Mouse (Mus musculus): ENCODE measurements around the gene Gsg1.

The Gsg1 gene

DNA sequence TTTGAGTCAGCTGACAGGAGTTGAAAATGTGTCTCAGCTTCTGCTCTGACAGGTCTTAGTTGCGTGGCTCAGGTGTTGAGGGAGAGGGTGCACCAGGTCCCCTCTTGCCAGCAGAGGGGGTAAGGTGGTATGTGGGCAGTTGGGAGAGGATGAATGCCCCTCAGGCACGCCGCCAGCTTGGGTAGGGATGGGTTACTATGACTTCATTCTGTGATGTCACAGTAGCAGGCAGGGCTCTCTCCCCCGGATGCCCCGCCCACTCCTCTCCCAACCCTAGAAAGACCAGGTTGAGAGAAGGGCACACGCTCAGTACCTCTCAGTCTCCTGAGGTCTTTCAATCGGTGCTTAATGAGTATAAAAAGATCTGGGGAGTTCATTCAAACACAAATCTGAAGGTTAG is at the start of gene Gsg1:
Gene Gsg1, minus strand, starts transcription at position 199 of the 400 bp plus-strand sequence.
- no peak for DNase-seq

DNA sequence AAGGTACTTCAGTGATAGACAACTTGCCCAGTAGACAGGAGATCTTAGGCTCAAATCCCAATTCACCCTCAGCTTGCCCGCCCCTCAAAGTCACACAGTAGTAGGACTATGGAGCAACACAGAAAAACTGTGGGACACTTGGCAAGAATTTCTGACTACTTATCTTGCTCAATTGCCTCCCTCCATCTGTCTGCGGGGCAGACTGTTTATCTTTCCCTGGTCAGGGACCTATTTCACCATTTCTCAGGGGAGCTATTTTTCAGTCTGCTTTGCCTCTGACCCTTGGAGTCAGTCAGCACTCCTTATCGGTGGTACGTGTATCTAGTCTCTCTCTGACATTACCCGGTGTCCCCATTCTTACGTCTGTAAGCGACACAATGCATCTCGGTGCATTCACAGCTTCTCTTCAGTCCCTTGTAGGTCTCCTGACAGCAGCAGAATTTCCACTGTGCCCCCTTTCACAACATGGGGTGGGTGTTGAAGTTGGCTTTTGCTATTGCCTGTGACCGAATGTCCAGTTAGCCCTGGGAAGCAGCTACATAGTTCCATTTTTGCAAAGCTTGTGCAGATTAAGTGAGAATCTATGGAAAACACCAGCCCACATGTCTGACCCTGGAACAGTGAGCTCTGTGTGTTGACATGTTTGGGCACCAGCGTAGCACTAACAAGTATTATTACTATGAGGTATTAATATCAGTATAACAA is 48.4 kb upstream of the Gsg1 start:
- DNase-seq, result no peak

DNA sequence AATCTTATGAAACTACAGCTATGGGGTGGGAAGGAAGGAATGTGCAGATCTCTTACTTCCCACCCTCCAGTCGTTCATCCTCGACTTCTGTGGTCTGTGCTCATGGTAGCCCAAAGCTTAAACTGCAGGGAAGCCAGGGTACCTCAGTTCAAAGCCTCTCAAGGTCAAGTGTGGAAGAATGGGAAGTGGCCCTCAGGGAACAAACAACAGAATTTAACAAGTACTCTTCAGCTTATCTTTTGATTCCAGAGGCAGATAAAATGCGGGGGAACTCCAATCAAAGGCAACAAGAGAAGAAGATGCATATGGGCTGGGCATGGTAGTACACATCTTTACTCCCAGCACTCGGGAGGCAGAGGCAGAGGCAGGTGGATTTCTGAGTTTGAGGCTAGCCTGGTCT is 46.3 kb upstream of the Gsg1 start:
- no peak for DNase-seq

DNA sequence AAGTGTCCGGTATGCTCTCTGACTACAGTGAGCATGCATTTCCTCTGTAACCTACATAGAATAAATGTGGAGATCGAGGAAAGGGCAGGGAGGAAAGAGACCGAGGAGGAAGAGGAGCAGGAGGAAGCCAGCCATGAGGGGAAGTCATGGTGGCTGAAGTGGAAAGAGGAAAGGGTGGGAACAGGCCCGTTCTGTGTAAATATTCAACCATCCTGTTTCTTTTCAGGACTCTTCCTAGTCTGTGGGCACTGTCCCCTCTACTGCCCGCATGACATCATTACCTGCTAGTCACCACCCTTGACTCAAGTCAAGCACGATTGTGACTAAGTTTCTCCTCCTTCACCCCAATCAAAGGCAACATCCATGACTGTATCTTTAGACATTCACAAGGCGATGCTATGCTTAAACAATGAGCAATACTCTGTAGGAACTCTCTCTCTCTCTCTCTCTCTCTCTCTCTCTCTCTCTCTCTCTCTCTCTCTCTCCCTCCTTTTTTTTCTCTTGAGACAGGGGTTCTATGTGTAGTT is 44.9 kb upstream of the Gsg1 start:
- DNase-seq, result no peak

DNA sequence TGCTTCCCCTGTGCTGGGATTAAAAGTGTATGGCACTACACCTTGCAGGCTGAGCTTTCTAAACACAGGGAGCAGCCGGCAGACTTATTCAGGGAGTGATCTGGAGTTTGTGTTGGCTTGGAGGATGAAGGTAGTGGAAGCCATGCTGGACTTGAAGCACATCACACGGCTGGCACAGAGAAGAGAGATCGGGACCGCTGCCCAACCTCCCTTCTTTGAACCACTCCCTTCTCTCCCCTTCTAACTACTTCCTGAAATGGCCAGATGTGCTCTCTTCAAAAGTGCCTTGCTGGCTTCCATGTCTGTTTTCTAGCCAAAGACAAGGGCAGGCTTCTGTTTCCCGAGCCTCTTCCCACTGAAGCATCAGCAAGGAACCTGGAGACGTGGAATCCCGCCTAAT is 43.4 kb upstream of the Gsg1 start:
- no peak for DNase-seq

DNA sequence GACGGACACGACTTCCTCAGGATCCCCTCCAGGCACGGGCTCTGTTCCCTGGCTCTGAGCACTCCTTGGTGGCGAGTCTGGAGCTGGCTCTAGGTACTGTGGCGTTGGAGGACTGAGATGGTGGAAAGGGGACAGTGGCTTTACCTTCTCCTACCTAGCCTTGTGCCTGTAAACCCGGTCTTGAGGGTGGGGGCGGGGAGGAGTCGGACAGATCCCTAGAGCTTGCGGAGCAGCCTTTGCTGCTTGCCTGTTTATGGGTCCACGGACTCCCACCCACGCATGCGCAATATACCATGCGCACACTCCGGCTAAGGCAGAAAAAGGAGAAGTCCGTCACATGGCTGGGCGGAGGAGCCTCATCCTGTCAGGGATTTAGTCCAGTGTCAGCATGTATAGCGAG is 42.1 kb upstream of the Gsg1 start:
- DNase-seq, result peak; percentile 52

DNA sequence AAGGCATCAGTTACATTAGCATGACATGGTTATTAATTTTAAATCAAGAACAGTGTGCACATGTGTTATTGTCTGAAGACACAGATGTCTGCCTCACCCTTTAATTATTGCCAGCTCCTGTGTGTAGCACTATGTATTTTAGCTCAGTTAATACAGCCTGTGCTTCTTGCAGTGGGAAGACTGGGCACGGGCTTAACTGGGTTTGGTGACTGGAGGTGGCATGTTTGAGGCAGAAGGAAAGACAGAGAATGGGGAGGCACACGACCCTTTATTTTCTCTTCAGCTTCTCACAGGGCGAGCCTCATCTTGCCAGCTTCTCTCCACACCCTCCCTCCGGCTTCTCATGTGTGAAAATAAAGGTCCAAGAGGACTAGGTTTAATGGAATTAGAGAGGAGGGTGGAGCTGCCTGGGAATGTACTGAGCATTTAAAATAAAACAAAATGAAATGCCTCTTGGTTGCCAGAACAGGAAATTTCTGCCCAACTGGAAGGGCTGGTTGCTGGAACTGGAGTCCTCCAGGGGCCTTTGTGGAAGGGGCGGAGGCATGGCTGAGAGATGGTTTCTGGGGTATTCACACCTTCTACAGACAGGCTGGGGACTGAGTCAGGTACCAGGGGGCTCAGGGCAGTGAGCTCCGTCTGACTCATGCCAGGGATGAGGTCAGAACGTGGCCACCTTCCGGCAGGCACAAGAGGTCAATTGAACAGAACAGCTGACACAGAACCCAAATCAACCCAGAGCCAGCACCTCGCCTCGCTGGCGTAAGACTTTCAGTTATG is 41.1 kb upstream of the Gsg1 start:
- no peak for DNase-seq

DNA sequence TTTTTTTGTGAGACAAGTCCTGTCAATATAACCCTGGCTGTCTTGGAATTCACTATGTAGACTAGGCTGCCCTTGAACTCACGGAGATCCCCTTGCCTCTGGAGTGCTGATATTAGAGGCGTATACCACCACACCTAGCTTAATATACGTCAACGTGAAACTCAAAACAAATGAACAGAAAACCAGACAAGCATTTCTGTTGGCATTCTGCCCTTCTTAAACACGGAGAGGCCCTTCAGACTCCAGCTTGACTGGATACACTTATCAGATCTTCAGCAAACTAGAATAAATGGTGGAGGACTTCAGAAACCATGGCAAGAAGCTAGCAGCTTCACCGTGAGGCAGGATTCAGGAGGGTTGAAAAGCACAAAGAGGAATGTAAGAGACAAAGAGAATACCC is 40.0 kb upstream of the Gsg1 start:
- no peak for DNase-seq

DNA sequence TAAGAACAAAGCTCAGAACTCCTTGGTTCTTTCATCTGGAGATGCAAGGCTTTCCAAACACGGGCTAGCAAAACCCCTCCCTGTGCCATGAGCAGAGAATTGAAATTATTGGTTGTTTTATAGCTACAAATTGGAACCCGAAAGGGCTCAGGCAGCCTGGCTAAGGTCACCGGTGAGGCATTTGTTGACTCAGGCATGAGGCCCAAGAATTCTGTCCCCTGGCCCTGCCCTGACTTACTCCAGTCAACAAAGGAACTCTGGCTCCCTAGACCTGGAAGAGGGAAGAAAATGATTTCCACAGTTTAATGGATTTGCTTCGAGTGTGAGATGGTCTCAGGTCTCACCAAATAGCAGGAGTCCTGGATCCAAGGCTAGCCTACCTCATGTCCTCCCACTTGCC is 38.2 kb upstream of the Gsg1 start:
- no peak for DNase-seq

DNA sequence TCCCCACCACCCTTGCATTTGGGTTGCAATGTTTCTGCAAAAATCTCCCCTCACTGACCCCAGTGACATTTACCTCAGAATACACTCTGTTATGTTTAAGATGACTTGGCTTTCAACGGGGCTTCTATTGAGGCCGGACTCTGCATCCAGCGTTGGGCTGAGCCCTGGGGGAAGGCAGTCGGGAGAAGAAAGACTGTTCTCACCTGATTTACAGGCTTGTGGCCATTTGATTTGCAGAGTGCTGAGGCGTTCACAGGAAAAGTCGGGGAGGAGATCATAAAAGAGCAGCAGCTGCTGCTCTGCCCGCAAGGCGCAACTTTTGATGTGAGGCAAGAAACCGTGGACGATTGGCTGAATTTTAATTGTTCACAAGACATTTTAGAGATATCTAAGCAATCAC is 25.7 kb upstream of the Gsg1 start:
- no peak for DNase-seq

DNA sequence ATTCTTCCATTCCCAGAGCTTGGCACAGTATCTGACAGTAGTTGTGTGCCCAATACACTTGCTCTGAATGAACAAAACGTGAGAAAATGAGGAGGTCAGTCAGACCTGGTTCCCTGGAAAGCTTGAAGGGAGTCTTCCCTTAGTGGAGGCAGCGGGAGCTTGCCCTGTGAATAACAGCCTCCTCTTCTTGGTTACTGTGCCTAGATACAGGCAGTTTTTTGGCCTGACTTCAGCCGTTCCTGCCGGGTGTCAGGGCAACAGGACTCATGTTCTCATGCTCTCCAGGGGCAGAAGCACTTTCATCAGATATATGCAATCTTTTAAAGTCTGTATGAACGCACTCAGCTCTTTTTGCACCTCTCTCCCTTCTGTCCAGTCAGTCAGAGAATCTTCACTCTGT is 25.1 kb upstream of the Gsg1 start:
- DNase-seq, result no peak

DNA sequence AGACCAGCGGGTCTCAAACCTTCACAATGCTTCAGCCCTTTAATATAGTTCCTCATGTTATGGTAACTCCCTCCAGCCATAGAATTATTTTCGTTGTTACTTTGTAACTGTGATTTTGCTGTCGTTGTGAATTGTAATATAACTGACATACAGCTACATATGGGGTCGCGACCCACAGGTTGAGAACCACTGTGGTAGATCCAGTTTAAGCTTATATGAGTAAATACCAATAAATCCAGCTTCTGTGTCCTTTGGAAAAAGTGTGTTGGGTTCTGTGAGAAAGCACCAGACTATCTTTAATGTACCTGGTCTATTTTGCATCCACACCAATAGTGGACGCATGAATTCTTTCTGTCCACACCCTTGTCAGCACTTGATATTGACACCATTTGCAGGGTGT is 24.2 kb upstream of the Gsg1 start:
- no peak for DNase-seq

DNA sequence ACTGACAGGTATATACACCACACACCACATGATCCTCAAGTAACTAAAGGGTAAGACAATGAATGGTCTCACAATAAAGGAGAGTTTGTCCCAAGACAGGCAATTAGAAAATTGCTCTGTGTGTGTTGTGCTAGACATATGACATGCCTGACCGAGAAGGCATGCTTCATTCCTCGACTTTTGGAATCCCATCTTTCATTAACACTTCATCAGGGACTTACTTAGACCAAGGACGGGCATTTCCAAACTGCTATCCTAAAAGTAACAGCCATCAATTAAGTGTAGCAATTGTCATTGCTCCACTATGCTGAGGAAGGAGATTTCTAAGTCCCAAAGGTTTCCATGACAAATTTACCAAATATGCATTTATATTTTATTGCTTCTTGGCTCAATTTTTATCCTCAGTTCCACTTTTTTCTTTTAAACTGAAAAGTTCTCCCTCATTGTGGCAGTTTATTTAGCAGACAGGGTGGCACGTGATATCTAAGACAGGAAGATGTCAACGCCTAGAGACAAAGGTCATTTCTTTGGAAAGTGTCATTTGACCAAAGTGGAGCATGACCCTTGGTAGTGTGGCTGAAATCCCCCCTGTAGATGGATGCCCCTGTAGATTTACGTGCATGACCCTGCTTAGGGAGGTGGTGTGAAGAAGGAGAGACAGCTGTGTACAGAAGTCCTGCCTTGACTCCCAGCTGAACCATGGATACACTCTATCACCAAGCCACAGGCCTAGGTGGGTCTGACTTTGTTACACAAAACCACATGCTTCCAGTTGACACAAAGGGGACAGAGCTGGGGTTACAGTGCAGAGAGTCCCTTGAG is 22.5 kb upstream of the Gsg1 start:
- DNase-seq, result no peak

DNA sequence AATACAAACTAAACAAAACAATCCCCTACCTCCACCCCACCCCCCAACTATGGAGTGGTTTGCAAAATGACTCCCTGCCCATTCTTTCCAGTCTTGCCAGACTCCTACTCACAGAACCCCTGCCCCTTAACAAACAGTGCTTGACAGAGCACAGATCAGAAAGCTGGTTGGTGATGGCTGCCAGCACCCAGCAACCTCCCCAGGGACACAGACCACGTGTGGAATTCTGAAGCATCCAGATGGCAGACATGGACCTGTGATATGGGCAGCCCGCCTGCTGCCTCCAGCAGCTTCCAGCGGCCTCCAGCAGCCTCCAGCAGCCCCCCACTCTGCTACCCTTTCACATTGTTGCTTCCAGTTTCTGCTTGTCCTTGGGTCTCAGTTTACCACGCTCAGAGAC is 21.1 kb upstream of the Gsg1 start:
- no peak for DNase-seq

DNA sequence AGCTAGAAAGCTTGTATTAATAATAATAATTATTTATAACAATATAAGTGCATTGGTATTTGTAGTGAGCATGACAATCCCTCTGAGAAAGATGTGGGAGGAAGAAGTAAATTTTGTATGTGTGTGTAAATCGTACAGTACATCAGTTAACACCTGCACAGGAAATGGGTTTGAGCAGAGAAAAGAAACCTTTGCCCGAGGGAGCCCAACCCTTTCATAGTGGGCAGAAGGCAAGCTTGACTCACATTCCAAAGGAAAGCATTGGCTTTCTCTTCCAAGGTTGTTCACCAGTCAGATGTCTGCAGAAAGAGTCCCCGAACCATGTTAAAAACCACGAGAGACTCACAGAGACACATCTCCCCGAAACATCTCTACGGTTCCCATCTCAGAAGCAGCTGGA is 18.9 kb upstream of the Gsg1 start:
- DNase-seq, result no peak

DNA sequence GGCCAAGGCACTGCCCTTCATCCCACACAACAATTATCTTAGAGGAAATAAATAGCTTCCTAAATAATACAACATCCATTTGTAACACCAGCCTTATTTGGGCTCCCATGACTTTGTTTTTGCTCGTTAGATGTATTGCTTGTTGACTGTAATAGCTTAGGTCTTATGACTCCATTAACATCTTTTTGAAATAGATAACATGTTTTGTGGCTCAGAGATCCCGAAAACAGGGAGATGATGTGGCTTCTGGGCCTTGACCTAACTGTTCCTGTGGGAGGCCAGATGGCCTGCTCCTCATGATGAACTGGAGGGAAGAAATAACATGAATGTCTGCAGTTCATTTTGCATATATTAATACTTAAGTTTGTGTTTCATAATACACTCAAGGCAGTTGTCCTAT is 17.6 kb upstream of the Gsg1 start:
- no peak for DNase-seq

DNA sequence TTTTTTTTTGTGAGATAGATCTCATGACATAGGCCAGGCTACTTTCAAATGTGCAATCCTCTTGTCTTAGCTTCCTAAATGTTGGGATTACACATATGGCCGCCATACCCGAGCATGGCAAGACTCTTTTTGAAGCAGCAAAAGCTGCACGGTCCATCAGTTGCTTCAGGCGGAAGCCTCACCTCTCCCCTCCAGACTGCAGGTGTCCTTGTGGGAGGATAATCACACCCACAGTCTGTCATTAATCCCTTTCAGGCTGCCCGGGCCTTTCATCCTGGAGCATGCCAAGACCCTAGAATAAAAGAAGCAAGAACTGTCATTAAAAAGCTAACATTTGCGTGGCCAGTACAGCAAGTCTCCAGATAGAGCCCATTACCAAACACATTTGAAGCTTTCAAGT is 15.5 kb upstream of the Gsg1 start:
- DNase-seq, result no peak

DNA sequence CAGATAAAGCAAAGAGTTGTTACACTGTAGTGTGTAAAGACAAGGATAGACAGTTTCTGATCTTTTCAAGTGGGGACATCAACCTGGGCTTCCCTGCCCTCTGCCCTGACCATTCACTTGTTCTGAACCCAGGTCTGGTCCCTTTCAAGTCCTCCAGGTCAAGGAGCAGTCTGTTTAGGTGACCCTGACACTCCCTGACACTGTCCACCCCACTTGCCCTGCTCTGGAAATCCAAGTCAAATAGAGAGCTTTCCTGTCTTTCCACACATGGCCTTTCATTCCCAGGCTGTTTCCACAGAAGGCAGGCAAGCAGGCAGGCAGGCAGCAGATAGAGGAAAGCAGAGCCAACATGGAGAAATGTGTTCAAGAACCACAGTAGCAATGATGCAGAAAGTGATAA is 14.2 kb upstream of the Gsg1 start:
- DNase-seq, result no peak

DNA sequence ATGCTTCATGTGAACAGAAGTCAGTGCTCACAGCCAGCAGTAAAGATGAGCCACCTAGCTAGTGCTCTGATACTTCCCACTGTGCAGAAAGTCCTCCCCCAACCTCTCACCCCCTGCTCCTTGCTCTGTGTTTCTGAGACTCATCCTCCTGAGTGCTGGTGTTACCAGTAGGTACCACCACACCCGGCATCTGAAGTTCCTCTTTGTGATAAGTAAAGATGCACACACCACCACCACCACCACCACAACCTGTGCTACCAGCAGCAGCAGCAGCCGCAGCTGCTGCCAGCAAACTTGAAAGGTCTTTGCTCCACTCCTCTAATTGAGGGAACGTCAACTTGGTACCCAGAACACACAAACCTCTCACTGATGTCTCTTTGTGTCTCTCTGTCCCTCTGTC is 13.1 kb upstream of the Gsg1 start:
- DNase-seq, result no peak

DNA sequence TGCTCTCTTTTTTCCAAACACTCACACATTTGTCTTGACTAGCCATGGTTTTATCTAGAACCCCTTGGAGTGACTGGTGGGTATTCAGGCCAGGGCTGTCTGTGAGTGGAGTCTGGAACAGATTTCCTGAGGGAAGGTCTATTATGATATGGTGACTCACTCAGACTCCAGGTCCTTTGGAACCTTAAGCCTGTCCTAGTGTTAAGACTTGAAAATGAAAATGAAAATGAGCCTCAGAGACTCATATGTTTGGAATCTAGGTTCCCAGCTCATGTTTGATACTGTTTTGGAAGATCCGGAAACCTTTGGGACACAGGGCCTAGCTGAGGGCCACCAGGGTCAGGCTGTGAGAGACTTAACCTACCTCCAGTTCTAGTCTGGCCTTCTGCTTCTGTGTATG is 11.9 kb upstream of the Gsg1 start:
- no peak for DNase-seq

DNA sequence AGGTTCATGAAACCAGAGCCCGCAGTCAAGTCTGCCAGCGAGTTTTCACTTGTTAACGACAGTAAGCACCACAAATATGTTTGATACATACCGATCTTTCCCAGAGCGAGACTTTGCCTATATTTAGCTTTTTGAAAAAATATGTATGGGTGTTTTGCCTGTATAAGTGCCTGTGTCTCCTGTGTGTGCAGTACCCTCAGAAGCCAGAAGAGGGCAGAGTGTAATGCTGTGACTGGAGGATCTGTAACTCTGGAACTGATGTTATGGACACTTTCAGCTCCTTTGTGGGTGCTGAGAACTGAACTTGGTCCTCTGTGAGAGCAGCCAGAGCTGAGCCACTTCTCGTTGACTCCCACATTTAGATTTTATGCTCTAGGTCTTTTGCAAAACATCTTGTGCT is 10.0 kb upstream of the Gsg1 start:
- DNase-seq, result no peak

DNA sequence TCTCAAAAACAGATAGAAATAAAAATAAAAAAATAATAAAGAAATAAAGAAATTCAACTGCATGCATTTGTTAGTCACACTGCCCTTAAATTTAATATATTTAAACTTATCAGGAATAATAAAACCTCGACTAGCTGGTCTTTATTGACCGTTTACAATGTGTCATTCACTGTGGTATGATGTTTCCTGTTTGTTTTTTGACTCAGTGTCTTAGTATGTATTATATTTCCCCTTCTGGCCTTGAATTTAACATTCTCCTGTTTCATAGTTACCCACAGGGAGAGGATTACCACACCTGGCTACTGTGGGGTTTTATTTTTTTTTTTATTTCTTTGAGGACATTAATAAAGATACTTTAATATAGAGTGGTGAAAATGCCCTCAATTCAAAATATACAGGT is 8.4 kb upstream of the Gsg1 start:
- DNase-seq, result no peak

DNA sequence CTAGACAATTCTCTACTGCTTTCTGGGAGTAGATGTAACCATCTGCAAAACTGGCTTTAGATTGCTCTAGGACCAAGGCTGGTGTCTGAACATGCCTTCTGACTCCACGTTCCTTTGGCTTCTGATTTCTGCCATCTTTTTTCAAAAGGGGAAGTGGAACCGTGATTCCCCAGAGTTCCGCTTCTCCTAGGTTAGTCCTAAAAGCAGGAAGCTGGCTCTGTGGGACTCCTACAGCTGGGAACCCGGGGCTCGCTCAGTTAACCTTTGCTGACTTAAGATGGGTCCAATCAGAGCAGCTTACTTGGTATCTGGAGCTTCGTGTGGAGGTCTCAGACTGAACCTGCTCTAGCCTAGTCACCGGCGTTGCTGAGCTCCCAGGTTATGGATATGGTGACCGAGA is 7.0 kb upstream of the Gsg1 start:
- DNase-seq, result no peak

DNA sequence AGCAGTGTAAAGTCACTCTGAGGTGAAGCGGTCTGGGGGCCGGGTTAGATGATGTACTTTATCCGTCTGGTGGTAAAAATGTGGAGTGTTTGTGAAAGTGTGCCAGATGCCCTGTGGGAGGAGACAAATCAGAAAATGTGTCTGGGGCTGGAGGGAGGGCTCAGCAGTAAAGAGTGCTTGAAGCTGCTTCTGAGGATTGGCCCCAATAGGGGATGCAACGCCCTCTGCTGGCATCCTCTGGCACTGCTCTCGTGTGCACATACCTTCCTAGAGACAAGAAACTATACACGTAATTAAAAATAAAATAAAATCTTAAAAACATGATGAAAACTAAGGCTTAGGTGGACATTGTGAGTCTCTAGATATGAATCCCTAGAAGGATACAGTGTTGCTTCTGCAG is 6.3 kb upstream of the Gsg1 start:
- DNase-seq, result no peak

Measured in liver (tissue).